Comparison of ENCODE assay signal across 9 mouse cellular contexts in the genomic region with DNA sequence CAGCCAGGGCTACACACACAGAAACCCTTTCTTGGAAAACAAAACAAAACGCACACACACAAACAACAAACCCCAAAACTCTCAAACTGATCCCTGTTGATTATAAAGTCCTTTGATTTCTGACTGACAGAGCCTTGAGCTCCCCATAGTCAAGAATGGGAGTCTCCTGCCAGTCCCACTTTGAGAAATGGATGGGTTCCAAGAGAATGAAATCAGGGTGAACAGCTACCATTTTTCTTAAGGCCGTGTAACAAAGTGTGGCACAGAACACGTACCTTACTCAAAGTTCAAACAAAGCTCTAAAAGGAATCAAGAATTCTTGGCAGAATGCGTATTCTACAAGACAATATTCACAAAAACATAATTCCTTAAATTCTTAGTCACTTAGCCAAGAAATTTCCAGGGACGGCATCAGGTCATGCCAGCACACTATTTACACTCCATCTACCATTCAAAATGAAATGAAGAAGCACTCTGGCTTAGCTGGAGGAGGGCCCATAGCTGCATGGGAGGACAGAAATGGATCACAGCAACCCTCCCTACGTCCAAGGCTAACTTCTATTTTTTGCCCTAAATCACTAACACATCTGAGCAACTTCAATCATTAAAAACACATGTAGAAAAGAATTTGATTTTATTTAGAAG. TPM values are rescaled to one million over a fixed set of nuclear protein-coding genes. Genes with fewer than 3 reads are reported as not detected.
DNase-seq lines count a peak whose midpoint lies in the region; ATAC-seq and TF ChIP-seq lines count a peak whose summit lies in the region.
"Had no signal": no experiment of that assay in that cellular context is flagged by ENCODE, and none has a peak within 500 bp of the region (broad histone marks: within the 10 kb centered on the region; RNA-seq: fewer than 3 reads in every experiment).

No protein-coding gene starts in this region.

- no peak overlapping the region for H3ac ChIP-seq in myocyte (ENCODE audit: control insufficient read depth, insufficient read length)

- H3K4me1 ChIP-seq in heart, embryonic 13.5 days, result peaks cover 50% of the 10 kb centered on the region
- peaks cover 19% of the 10 kb centered on the region for H3K4me1 ChIP-seq in lung, embryonic 14.5 days (ENCODE audit: insufficient read depth)
- H3K4me1 ChIP-seq in embryonic facial prominence, embryonic 14.5 days (ENCODE audit: control insufficient read depth, insufficient read depth, low read length), result peaks cover 22% of the 10 kb centered on the region

- H3K79me2 ChIP-seq in myocyte (ENCODE audit: control insufficient read depth, insufficient read depth), result peaks cover 78% of the 10 kb centered on the region

- ATAC-seq in heart, embryonic 13.5 days (ENCODE audit: extremely low read depth, insufficient number of reproducible peaks, low FRiP score, low TSS enrichment), result no peak
- no peak for ATAC-seq in lung, embryonic 14.5 days (ENCODE audit: insufficient read depth)
- ATAC-seq in embryonic facial prominence, embryonic 14.5 days (ENCODE audit: low read depth), result no peak

- H3K4me3 ChIP-seq in heart, embryonic 13.5 days, result peak overlapping the region; percentile 76
- H3K4me3 ChIP-seq in lung, embryonic 14.5 days (ENCODE audit: low read depth, low read length), result peak overlapping the region; percentile 79; the same call in 1 of the 2 replicates
- peak overlapping the region; percentile 83 for H3K4me3 ChIP-seq in embryonic facial prominence, embryonic 14.5 days (ENCODE audit: low read depth, low read length)
- peak overlapping the region; percentile 98 for H3K4me3 ChIP-seq in myocyte

- no peaks in the 10 kb centered on the region for H3K27me3 ChIP-seq in heart, embryonic 13.5 days (replicated peaks)
- H3K27me3 ChIP-seq in lung, embryonic 14.5 days (ENCODE audit: insufficient read depth, low read length), result no peaks in the 10 kb centered on the region
- no peaks in the 10 kb centered on the region for H3K27me3 ChIP-seq in embryonic facial prominence, embryonic 14.5 days (replicated peaks; ENCODE audit: control insufficient read depth, insufficient read depth, low read length)
- no peaks in the 10 kb centered on the region for H3K27me3 ChIP-seq in myocyte (ENCODE audit: control insufficient read depth, insufficient read depth, insufficient read length)

- H3K36me3 ChIP-seq in heart, embryonic 13.5 days, result peaks cover 42% of the 10 kb centered on the region
- H3K36me3 ChIP-seq in lung, embryonic 14.5 days (ENCODE audit: insufficient read depth), result peaks cover 12% of the 10 kb centered on the region; the same call in 1 of the 2 replicates
- H3K36me3 ChIP-seq in embryonic facial prominence, embryonic 14.5 days (ENCODE audit: control insufficient read depth, insufficient read depth, low read length), result peaks cover 30% of the 10 kb centered on the region
- H3K36me3 ChIP-seq in myocyte (ENCODE audit: control insufficient read depth, insufficient read depth), result peaks cover 43% of the 10 kb centered on the region

- TF ChIP-seq CTCF in lung, embryonic 14.5 days (IDR thresholded peaks at IDR 0.05; ENCODE audit: low read depth), result no peak

- DNase-seq in heart, postnatal 25 days (ENCODE audit: low spot score), result no peak
- DNase-seq in lung, embryonic 14.5 days, result peak; percentile 54
- no peak for DNase-seq in lung, postnatal 14 days
- DNase-seq in embryonic facial prominence, embryonic 14.5 days (ENCODE audit: low spot score), result peak; percentile 63
- DNase-seq in right cerebral cortex, postnatal 4 days, result no peak
- no peak for DNase-seq in adrenal gland, postnatal 4 days (ENCODE audit: low spot score in 2 of 2)

- intact Hi-C loops in heart, postnatal 25 days (cut with DNase I), result loop anchor here (5.0 kb wide), 1 partner anchor 40 kb away; no protein-coding TSS in a partner anchor

- peak overlapping the region; percentile 89 for H3K4me2 ChIP-seq in heart, embryonic 13.5 days
- H3K4me2 ChIP-seq in lung, embryonic 14.5 days, result peak overlapping the region; percentile 85
- peak overlapping the region; percentile 84 for H3K4me2 ChIP-seq in embryonic facial prominence, embryonic 14.5 days (ENCODE audit: low read depth, low read length)
- H3K4me2 ChIP-seq in myocyte (ENCODE audit: low read depth), result peak overlapping the region; percentile 74

- WGBS in heart, embryonic 13.5 days, result 70% methylated on average over 6 of the region's 6 CpGs
- WGBS in lung, embryonic 14.5 days, result 50% methylated on average over 6 of the region's 6 CpGs
- 48% methylated on average over 6 of the region's 6 CpGs for WGBS in embryonic facial prominence, embryonic 14.5 days

- TF ChIP-seq POLR2A in myocyte (IDR thresholded peaks at IDR 0.05; ENCODE audit: insufficient read length, low read depth), result no peak

- no peak overlapping the region for H3K9ac ChIP-seq in heart, embryonic 13.5 days
- H3K9ac ChIP-seq in lung, embryonic 14.5 days, result no peak overlapping the region
- no peak overlapping the region; the same call in 1 of the 2 replicates for H3K9ac ChIP-seq in embryonic facial prominence, embryonic 14.5 days (ENCODE audit: low read depth, low read length)

- no peak overlapping the region for H3K27ac ChIP-seq in heart, embryonic 13.5 days (replicated peaks)
- no peak overlapping the region for H3K27ac ChIP-seq in lung, embryonic 14.5 days (ENCODE audit: low read depth)
- H3K27ac ChIP-seq in embryonic facial prominence, embryonic 14.5 days (replicated peaks; ENCODE audit: low read depth, low read length), result no peak overlapping the region; the same call in 1 of the 2 replicates

- H3K9me3 ChIP-seq in heart, embryonic 13.5 days, result no peaks in the 10 kb centered on the region
- no peaks in the 10 kb centered on the region for H3K9me3 ChIP-seq in lung, embryonic 14.5 days (ENCODE audit: low read depth, low read length)
- 0 out of 2 replicates have a peak, but pooled peaks cover 4% of the 10 kb centered on the region for H3K9me3 ChIP-seq in embryonic facial prominence, embryonic 14.5 days (ENCODE audit: control insufficient read depth, low read length)

TF ChIP-seq in myocyte, 11 proteins besides CTCF, POLR2A, EP300 and RAD21:
- TF ChIP-seq MYOD1 (IDR thresholded peaks at IDR 0.05; ENCODE audit: control insufficient read depth in 1 of 3, insufficient read length in 2 of 3, low read depth in 2 of 3) (no peak), E2F4 (IDR thresholded peaks at IDR 0.05; ENCODE audit: insufficient read depth) (no peak), CEBPB (IDR thresholded peaks at IDR 0.05; ENCODE audit: insufficient read depth, poor library complexity, severe bottlenecking) (no peak), MYOG (IDR thresholded peaks at IDR 0.05; ENCODE audit: control insufficient read depth in 1 of 3, insufficient read depth in 1 of 3, insufficient read length in 2 of 3, low read depth in 2 of 3) (no peak), SRF (IDR thresholded peaks at IDR 0.05; ENCODE audit: control insufficient read depth, insufficient read length, low read depth) (no peak), TCF3 (IDR thresholded peaks at IDR 0.05; ENCODE audit: insufficient read length, low read depth) (no peak), POLR2AphosphoS2 (IDR thresholded peaks at IDR 0.05; ENCODE audit: insufficient read length, low read depth) (no peak), USF1 (IDR thresholded peaks at IDR 0.05; ENCODE audit: low read depth) (no peak), TCF12 (IDR thresholded peaks at IDR 0.05; ENCODE audit: insufficient read depth, poor library complexity, severe bottlenecking) (no peak), MAX (IDR thresholded peaks at IDR 0.05; ENCODE audit: low read depth) (no peak), REST (IDR thresholded peaks at IDR 0.05; ENCODE audit: insufficient read depth, insufficient read length) (no peak)

RNA-seq across cellular contexts. Expression of a gene that starts 3.3 kb away (rescaled TPM):
- polyA plus RNA-seq in heart, embryonic 13.5 days (2015; fragmentation: Nextera tagmentation; extraction: Ambion mirVana), result 13.8 and 16.1 TPM in 2 replicates
- total RNA-seq in heart, postnatal 25 days (2021), result 10 to 100 TPM; 57.9 to 61.6 TPM
- polyA plus RNA-seq in lung, embryonic 14.5 days (2014; fragmentation: Nextera tagmentation; extraction: Ambion mirVana), result 23.4 and 24.8 TPM in 2 replicates
- polyA plus RNA-seq in embryonic facial prominence, embryonic 14.5 days (2014; fragmentation: Nextera tagmentation; extraction: Ambion mirVana), result 30.2 and 30.9 TPM in 2 replicates
- 63.1 TPM for polyA plus RNA-seq in myocyte (2012; fragmentation: generic; extraction: Trizol)
- total RNA-seq in adrenal gland, postnatal 4 days (2021), result 10 to 100 TPM; 50.6 to 52.3 TPM
- total RNA-seq: MEL had no signal

Comparison
In these comparisons a context has a peak if more than half of its experiments do, and no peak if none do; other contexts are left out.
1. DNase-seq: peak in lung, embryonic 14.5 days (single experiment) and embryonic facial prominence, embryonic 14.5 days (single experiment); none in heart, postnatal 25 days (single experiment), lung, postnatal 14 days (single experiment), right cerebral cortex, postnatal 4 days (single experiment) and adrenal gland, postnatal 4 days (0 of 2).
2. Peak in every context shown above with its lines, with median percentiles within 50 percentile points of each other: H3K4me2 ChIP-seq and H3K4me3 ChIP-seq.